Mouse (Mus musculus) bone marrow, adult 2 months (tissue): Measurements from ENCODE around the gene Mreg.

Experiments
- CTCF ChIP-seq: fragments of 200-500 bp; IDR thresholded peaks from 2 replicates; pipeline ENCODE4 v1.5.1; 2011; ENCODE audit warnings: low read length, control low read depth; ENCODE audit not compliant: control insufficient read depth, insufficient read depth
- POLR2A ChIP-seq: fragments of 200-500 bp; IDR thresholded peaks from 2 replicates; pipeline ENCODE4 v1.6.1; 2011; ENCODE audit warnings: low read depth, mild to moderate bottlenecking, control low read depth, low read length, borderline replicate concordance; ENCODE audit not compliant: control insufficient read depth

GRCm38 (mm10) chr1:72253881-72254491, 41.9 kb upstream of the Mreg start:
- no peak for TF ChIP-seq CTCF
- no peak for TF ChIP-seq POLR2A
